Mouse (Mus musculus): ENCODE data around the gene Fthl17d. TPM values are rescaled to one million over a fixed set of nuclear protein-coding genes. Genes with fewer than 3 reads are reported as not detected.

Gene Fthl17d
- polyA plus RNA-seq (2012; ENCODE audit: low replicate concordance), result not detected in 2 replicates

GRCm38 (mm10) chrX:8986655-8987054 is at the start of gene Fthl17d:
TSS of gene Fthl17d (minus strand) at chrX:8986755.

DNA sequence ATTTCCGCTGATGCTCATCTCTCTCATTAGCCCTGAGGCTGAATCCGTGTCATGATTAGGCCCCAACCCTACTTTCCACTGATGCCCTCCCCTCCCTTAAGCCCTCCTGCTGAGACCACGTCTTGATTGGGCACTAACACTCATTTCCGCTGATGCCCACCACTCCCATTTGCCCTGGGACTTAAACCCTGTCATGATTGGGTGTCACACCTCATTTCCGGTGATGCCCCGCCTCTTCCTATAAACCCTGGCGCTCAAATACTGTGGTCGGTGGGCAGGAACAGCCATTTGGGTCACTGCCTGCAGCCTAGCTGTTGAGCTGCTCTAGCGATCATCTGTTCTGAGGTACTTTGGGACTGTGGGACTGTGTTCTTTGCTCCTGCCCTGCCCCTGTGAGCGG is 46.6 kb upstream of the Fthl17d start, which contains the start of gene Fthl17e:
Fthl17e (plus strand) TSS at position 301 of the 400 bp plus-strand sequence.

GRCm38 (mm10) chrX:8976459-8976858 is 10.1 kb downstream of the Fthl17d start, which contains the start of gene Fthl17c:
TSS of gene Fthl17c (minus strand) at chrX:8976559.

DNA sequence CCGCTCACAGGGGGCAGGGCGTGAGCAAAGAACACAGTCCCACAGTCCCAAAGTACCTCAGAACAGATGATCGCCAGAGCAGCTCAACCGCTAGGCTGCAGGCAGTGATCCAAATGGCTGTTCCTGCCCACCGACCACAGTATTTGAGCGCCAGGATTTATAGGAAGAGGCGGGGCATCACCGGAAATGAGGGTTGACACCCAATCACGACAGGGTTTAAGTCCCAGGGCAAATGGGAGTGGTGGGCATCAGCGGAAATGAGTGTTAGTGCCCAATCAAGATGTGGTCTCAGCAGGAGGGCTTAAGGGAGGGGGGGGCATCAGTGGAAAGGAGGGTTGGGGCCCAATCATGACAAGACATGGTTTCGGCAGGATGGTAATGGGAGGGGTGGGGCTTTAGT is 23.7 kb downstream of the Fthl17d start, which contains the start of gene Fthl17b:
Fthl17b (minus strand) TSS at position 101 of the 400 bp plus-strand sequence.

Other genes starting within 250 kb of the Fthl17d start
- gene Ssx9, start 238.3 kb downstream of the Fthl17d start, polyA plus RNA-seq (2012; ENCODE audit: low replicate concordance), result not detected in 2 replicates
- not detected in 2 replicates for gene Ssxb5, start 183.1 kb downstream of the Fthl17d start, polyA plus RNA-seq (2012; ENCODE audit: low replicate concordance)
- gene Gm6592, start 142.8 kb downstream of the Fthl17d start, polyA plus RNA-seq (2012; ENCODE audit: low replicate concordance), result not detected in 2 replicates
- not detected in 2 replicates for gene Gm5751, start 112.5 kb downstream of the Fthl17d start, polyA plus RNA-seq (2012; ENCODE audit: low replicate concordance)
- gene B630019K06Rik, start 94.4 kb downstream of the Fthl17d start, polyA plus RNA-seq (2012; ENCODE audit: low replicate concordance), result 3.0 and 6.9 TPM in 2 replicates
- gene Fthl17b, start 23.8 kb downstream of the Fthl17d start, polyA plus RNA-seq (2012; ENCODE audit: low replicate concordance), result not detected in 2 replicates
- gene Fthl17c, start 10.2 kb downstream of the Fthl17d start, polyA plus RNA-seq (2012; ENCODE audit: low replicate concordance), result not detected in 2 replicates
- gene Fthl17e, start 46.7 kb upstream of the Fthl17d start, polyA plus RNA-seq (2012; ENCODE audit: low replicate concordance), result not detected in 2 replicates
- gene Fthl17f, start 76.3 kb upstream of the Fthl17d start, polyA plus RNA-seq (2012; ENCODE audit: low replicate concordance), result not detected in 2 replicates
- gene 4930402K13Rik, start 117.8 kb upstream of the Fthl17d start, polyA plus RNA-seq (2012; ENCODE audit: low replicate concordance), result not detected in 2 replicates
- gene Lancl3, start 213.1 kb upstream of the Fthl17d start, polyA plus RNA-seq (2012; ENCODE audit: low replicate concordance), result 0.39 and 1.5 TPM in 2 replicates

All from hematopoietic multipotent progenitor cell, adult 10-12 weeks (in vitro differentiated cells).